Mouse (Mus musculus): ENCODE measurements around the gene Rdh5. TPM values are rescaled to one million over a fixed set of nuclear protein-coding genes. Genes with fewer than 3 reads are reported as not detected.

Gene Rdh5
- polyA plus RNA-seq, 1 experiment from 2014 or later, result 14.6 TPM

GRCm38 (mm10) chr10:128902409-128902988 is 20.2 kb downstream of the Rdh5 start:
- Histone ChIP-seq H3K9ac (ENCODE audit: low read length) (no peak overlapping the region), H3K36me3 (ENCODE audit: control insufficient read depth, insufficient read depth) (no peaks in the 10 kb centered on the region), H3K27ac (ENCODE audit: low read length) (no peak overlapping the region), H3K4me1 (ENCODE audit: control insufficient read depth, insufficient read depth, low read length) (no peaks in the 10 kb centered on the region), H3K4me3 (ENCODE audit: low read length) (no peak overlapping the region), H3K4me2 (ENCODE audit: low read depth, low read length) (no peak overlapping the region), H3K27me3 (ENCODE audit: control insufficient read depth, insufficient read depth, low read length) (no peaks in the 10 kb centered on the region), H3K9me3 (replicated peaks; ENCODE audit: control insufficient read depth, low read length) (no peaks in the 10 kb centered on the region)
- WGBS, result 86% methylated on average over 3 of the region's 3 CpGs
- ATAC-seq (replicated peaks; ENCODE audit: extremely low read depth, insufficient read depth, low FRiP score), result no peak

DNA sequence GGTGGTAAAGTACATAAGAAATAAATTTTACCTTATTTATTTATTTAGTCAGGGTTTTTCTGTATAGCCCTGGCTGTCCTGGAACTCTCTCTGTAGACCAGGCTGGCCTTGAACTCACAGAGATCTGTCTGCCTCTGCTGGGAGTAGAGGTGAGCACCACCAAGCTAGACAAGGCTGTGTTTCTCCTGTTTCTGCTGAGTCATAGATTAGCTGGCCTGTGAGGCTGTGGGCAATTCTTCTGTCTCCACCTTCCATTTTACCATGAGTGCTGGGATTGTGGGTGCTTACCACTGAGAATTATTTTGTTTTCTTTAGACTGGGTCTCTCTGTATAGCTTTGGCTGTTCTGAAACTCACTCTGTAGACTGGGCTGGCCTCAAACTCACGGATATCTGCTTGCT is 21.3 kb downstream of the Rdh5 start:
- Histone ChIP-seq H3K27ac (ENCODE audit: low read length) (no peak overlapping the region), H3K4me1 (ENCODE audit: control insufficient read depth, insufficient read depth, low read length) (no peaks in the 10 kb centered on the region), H3K4me3 (ENCODE audit: low read length) (no peak overlapping the region), H3K27me3 (ENCODE audit: control insufficient read depth, insufficient read depth, low read length) (peaks cover 9% of the 10 kb centered on the region), H3K9ac (ENCODE audit: low read length) (no peak overlapping the region), H3K4me2 (ENCODE audit: low read depth, low read length) (no peak overlapping the region), H3K9me3 (replicated peaks; ENCODE audit: control insufficient read depth, low read length) (no peaks in the 10 kb centered on the region), H3K36me3 (ENCODE audit: control insufficient read depth, insufficient read depth) (no peaks in the 10 kb centered on the region)
- no peak for ATAC-seq (replicated peaks; ENCODE audit: extremely low read depth, insufficient read depth, low FRiP score)
- WGBS, result 75% methylated on average over 1 of the region's 1 CpGs

DNA sequence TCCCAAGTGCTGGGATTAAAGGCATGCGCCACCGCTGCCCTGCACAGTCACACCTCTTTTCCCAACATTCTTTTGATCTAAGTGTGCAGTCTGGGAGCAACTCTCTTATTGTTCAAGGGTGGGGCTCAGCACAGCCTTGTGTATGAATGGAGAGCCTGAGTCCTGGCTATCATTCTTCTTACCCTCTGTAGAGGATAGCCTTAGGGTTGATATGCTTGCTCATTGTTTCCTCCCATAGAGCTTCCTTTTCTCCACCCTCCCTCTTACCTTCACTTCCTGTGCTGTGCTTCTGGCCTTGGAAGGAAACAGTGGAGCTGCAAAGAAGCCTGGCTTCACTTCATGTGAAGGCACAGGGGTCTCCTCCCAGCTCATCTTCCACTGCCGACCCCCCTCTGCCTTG is 22.0 kb downstream of the Rdh5 start, which contains the start of gene Cd63:
Gene Cd63 (plus strand): TSS at position 292 of the 400 bp plus-strand sequence.
- H3K4me2 ChIP-seq (ENCODE audit: low read depth, low read length), result no peak within 1 kb of the TSS
- no peaks in the 10 kb centered on the region for H3K9me3 ChIP-seq (replicated peaks; ENCODE audit: control insufficient read depth, low read length)
- H3K4me3 ChIP-seq (ENCODE audit: low read length), result no peak within 1 kb of the TSS
- peaks cover 6% of the 10 kb centered on the region for H3K4me1 ChIP-seq (ENCODE audit: control insufficient read depth, insufficient read depth, low read length)
- ATAC-seq (replicated peaks; ENCODE audit: extremely low read depth, insufficient read depth, low FRiP score), result no peak
- H3K36me3 ChIP-seq (ENCODE audit: control insufficient read depth, insufficient read depth), result no peaks in the 10 kb centered on the region
- H3K27me3 ChIP-seq (ENCODE audit: control insufficient read depth, insufficient read depth, low read length), result peaks cover 11% of the 10 kb centered on the region
- no peak within 1 kb of the TSS for H3K9ac ChIP-seq (ENCODE audit: low read length)
- H3K27ac ChIP-seq (ENCODE audit: low read length), result no peak within 1 kb of the TSS
- WGBS, result 72% methylated on average over 3 of the region's 3 CpGs

DNA sequence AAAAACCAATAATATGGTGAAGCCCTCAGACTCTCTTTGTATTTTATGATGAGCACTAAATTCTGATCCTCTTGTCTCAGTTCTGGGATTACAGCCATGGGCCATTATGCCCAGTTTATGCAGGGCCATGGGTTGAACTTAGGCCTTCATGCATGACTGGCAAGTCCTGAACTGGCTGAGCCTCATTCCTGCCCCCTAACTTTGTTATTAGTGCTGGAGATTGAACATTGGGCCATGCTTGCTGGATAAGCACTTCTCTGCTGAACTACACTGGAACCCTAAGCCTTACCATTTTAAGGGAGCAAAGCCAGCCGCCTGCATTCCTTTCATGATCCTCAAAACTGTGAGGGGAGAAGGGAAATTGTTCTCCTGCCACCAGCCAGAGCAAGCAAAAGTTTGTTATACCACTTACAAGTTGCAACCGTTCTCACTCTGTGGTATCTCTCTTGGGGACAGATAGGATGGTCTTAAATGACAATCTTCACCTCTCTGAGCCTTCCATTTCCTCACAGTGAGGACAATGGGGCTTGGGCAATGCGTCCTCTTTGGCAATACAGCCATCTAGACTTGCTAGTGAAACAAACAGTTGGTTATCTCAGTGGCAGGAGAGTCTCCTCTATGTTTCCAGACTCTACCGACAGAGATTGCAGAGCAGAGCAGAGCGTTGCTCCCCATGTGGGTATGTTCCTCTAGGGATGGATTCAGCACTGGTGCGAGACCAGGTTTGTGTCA is 22.8 kb downstream of the Rdh5 start:
- Histone ChIP-seq H3K4me2 (ENCODE audit: low read depth, low read length) (no peak overlapping the region), H3K4me3 (ENCODE audit: low read length) (no peak overlapping the region), H3K36me3 (ENCODE audit: control insufficient read depth, insufficient read depth) (no peaks in the 10 kb centered on the region), H3K4me1 (ENCODE audit: control insufficient read depth, insufficient read depth, low read length) (peaks cover 10% of the 10 kb centered on the region), H3K9ac (ENCODE audit: low read length) (no peak overlapping the region), H3K27me3 (ENCODE audit: control insufficient read depth, insufficient read depth, low read length) (peaks cover 11% of the 10 kb centered on the region), H3K9me3 (replicated peaks; ENCODE audit: control insufficient read depth, low read length) (no peaks in the 10 kb centered on the region), H3K27ac (ENCODE audit: low read length) (no peak overlapping the region)
- 61% methylated on average over 6 of the region's 6 CpGs for WGBS
- no peak for ATAC-seq (replicated peaks; ENCODE audit: extremely low read depth, insufficient read depth, low FRiP score)

GRCm38 (mm10) chr10:128897501-128897900 is 25.2 kb downstream of the Rdh5 start:
- H3K9ac ChIP-seq (ENCODE audit: low read length), result no peak overlapping the region
- 21% methylated on average over 1 of the region's 1 CpGs for WGBS

DNA sequence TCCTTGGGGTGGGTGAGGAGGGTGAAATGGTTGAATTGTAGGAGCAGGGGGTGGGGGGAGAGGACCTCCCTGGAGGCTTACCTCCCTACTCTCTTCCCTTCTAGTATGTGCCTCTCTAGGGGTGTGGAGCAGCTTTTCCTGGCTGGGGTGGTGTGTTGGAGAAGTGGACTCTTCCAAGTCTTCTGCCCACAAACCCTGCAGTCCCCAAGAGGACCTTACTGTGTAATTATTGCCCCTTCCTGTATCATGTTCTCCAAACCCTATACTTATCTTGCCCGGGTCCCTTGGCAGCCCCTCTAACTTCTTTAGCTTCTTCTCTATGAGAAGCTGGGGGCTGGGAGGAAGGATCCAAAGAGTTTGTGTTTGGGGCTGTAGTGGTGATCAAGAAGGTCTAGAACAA is 25.9 kb downstream of the Rdh5 start:
- ATAC-seq (replicated peaks; ENCODE audit: extremely low read depth, insufficient read depth, low FRiP score), result no peak
- peaks cover 15% of the 10 kb centered on the region for H3K4me1 ChIP-seq (ENCODE audit: control insufficient read depth, insufficient read depth, low read length)
- H3K9ac ChIP-seq (ENCODE audit: low read length), result no peak overlapping the region
- peaks cover 14% of the 10 kb centered on the region for H3K27me3 ChIP-seq (ENCODE audit: control insufficient read depth, insufficient read depth, low read length)
- no peak overlapping the region for H3K4me2 ChIP-seq (ENCODE audit: low read depth, low read length)
- no peaks in the 10 kb centered on the region for H3K36me3 ChIP-seq (ENCODE audit: control insufficient read depth, insufficient read depth)
- no peaks in the 10 kb centered on the region for H3K9me3 ChIP-seq (replicated peaks; ENCODE audit: control insufficient read depth, low read length)
- no peak overlapping the region for H3K27ac ChIP-seq (ENCODE audit: low read length)
- WGBS, result 30% methylated on average over 1 of the region's 1 CpGs
- no peak overlapping the region for H3K4me3 ChIP-seq (ENCODE audit: low read length)

More at GRCm38 (mm10) chr10:128897501-128897900, 25.2 kb downstream of the Rdh5 start:
- Histone ChIP-seq H3K36me3 (ENCODE audit: control insufficient read depth, insufficient read depth) (no peaks in the 10 kb centered on the region), H3K27me3 (ENCODE audit: control insufficient read depth, insufficient read depth, low read length) (peaks cover 14% of the 10 kb centered on the region), H3K4me1 (ENCODE audit: control insufficient read depth, insufficient read depth, low read length) (peaks cover 10% of the 10 kb centered on the region), H3K4me3 (ENCODE audit: low read length) (no peak overlapping the region), H3K4me2 (ENCODE audit: low read depth, low read length) (no peak overlapping the region), H3K27ac (ENCODE audit: low read length) (no peak overlapping the region), H3K9me3 (replicated peaks; ENCODE audit: control insufficient read depth, low read length) (no peaks in the 10 kb centered on the region)
- ATAC-seq (replicated peaks; ENCODE audit: extremely low read depth, insufficient read depth, low FRiP score), result no peak

GRCm38 (mm10) chr10:128895952-128896693 is 26.6 kb downstream of the Rdh5 start:
- 7% methylated on average over 17 of the region's 17 CpGs for WGBS
- no peak overlapping the region for H3K27ac ChIP-seq (ENCODE audit: low read length)
- no peaks in the 10 kb centered on the region for H3K9me3 ChIP-seq (replicated peaks; ENCODE audit: control insufficient read depth, low read length)
- peaks cover 14% of the 10 kb centered on the region for H3K27me3 ChIP-seq (ENCODE audit: control insufficient read depth, insufficient read depth, low read length)
- H3K9ac ChIP-seq (ENCODE audit: low read length), result peak overlapping the region; percentile 66
- H3K4me1 ChIP-seq (ENCODE audit: control insufficient read depth, insufficient read depth, low read length), result peaks cover 15% of the 10 kb centered on the region
- ATAC-seq (replicated peaks; ENCODE audit: extremely low read depth, insufficient read depth, low FRiP score), result no peak
- H3K4me2 ChIP-seq (ENCODE audit: low read depth, low read length), result peak overlapping the region; percentile 63
- H3K4me3 ChIP-seq (ENCODE audit: low read length), result peak overlapping the region; percentile 33
- H3K36me3 ChIP-seq (ENCODE audit: control insufficient read depth, insufficient read depth), result no peaks in the 10 kb centered on the region

DNA sequence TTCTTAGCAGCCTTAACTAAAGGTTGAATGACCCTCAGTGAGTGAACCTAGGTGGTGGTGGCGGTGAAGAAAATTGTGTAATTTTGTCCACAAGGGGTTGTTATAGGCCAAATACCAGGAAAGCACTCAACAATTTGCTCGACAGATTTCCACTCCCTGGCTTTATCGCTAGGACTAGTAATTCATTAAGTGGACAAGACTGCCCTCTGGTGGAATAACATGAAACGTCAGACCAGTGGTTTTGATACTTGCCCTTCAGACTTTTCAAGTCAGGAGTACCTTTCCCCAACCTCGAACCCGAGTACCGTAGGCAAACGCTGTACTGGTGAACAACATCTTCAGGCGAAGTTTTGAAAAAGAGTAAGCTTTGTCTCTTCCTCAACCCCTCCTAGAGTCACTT is 27.3 kb downstream of the Rdh5 start:
- Histone ChIP-seq H3K4me2 (ENCODE audit: low read depth, low read length) (peak overlapping the region; percentile 63), H3K9me3 (replicated peaks; ENCODE audit: control insufficient read depth, low read length) (no peaks in the 10 kb centered on the region), H3K36me3 (ENCODE audit: control insufficient read depth, insufficient read depth) (no peaks in the 10 kb centered on the region), H3K9ac (ENCODE audit: low read length) (peak overlapping the region; percentile 66), H3K4me3 (ENCODE audit: low read length) (peak overlapping the region; percentile 33), H3K27ac (ENCODE audit: low read length) (no peak overlapping the region), H3K27me3 (ENCODE audit: control insufficient read depth, insufficient read depth, low read length) (peaks cover 14% of the 10 kb centered on the region), H3K4me1 (ENCODE audit: control insufficient read depth, insufficient read depth, low read length) (peaks cover 18% of the 10 kb centered on the region)
- peak; percentile 53 for ATAC-seq (replicated peaks; ENCODE audit: extremely low read depth, insufficient read depth, low FRiP score)
- WGBS, result under 1% methylated on average over 9 of the region's 9 CpGs

DNA sequence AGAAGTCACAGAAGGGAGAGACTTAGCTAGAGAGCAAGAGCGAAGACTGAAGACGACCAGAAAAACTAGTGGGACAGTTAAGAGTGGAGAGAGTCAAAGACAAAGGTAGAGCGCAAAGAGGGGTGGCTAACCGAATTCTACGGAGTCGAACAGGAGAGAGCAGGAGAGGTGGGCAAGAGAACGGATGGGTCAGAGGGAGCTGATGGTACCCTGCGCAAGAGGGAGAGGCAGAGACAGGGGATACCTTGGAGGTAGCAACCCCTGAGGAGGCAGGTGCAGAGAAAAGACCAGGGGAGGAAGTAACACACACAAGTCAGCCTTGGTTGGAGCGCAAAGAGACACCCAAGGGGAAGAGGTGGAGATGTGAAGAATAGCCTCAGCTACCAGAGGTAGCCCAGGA is 30.4 kb downstream of the Rdh5 start:
- WGBS, result 3% methylated on average over 9 of the region's 9 CpGs
- H3K4me1 ChIP-seq (ENCODE audit: control insufficient read depth, insufficient read depth, low read length), result peaks cover 34% of the 10 kb centered on the region
- peak overlapping the region; percentile 83 for H3K9ac ChIP-seq (ENCODE audit: low read length)
- H3K4me3 ChIP-seq (ENCODE audit: low read length), result peak overlapping the region; percentile 85
- no peak for ATAC-seq (replicated peaks; ENCODE audit: extremely low read depth, insufficient read depth, low FRiP score)
- no peaks in the 10 kb centered on the region for H3K9me3 ChIP-seq (replicated peaks; ENCODE audit: control insufficient read depth, low read length)
- H3K27ac ChIP-seq (ENCODE audit: low read length), result no peak overlapping the region
- H3K27me3 ChIP-seq (ENCODE audit: control insufficient read depth, insufficient read depth, low read length), result peaks cover 14% of the 10 kb centered on the region
- H3K36me3 ChIP-seq (ENCODE audit: control insufficient read depth, insufficient read depth), result no peaks in the 10 kb centered on the region
- peak overlapping the region; percentile 78 for H3K4me2 ChIP-seq (ENCODE audit: low read depth, low read length)
